In genomic region chr4:136411995-136412765, GRCm38 (mm10) we compare ENCODE assay signal across 27 mouse cellular contexts. TPM values are rescaled to one million over a fixed set of nuclear protein-coding genes. Genes with fewer than 3 reads are reported as not detected.
DNase-seq lines count a peak whose midpoint lies in the region; ATAC-seq and TF ChIP-seq lines count a peak whose summit lies in the region.
"Had no signal": no experiment of that assay in that cellular context is flagged by ENCODE, and none has a peak within 500 bp of the region (broad histone marks: within the 10 kb centered on the region; RNA-seq: fewer than 3 reads in every experiment).

No protein-coding gene starts in this region.

- H3K4me2 ChIP-seq in forebrain, embryonic 12.5 days: no peak overlapping the region
- no peak overlapping the region for H3K4me2 ChIP-seq in forebrain, embryonic 11.5 days (ENCODE audit: low read depth, low read length, severe bottlenecking)
- no peak overlapping the region for H3K4me2 ChIP-seq in hindbrain, embryonic 15.5 days
- H3K4me2 ChIP-seq in hindbrain, embryonic 12.5 days (replicated peaks): no peak overlapping the region
- no peak overlapping the region for H3K4me2 ChIP-seq in forebrain, embryonic 15.5 days (replicated peaks)
- no peak overlapping the region for H3K4me2 ChIP-seq in neural tube, embryonic 14.5 days (ENCODE audit: low read depth, low read length)
- H3K4me2 ChIP-seq in liver, postnatal 0 days (ENCODE audit: low read depth, low read length): no peak overlapping the region
- H3K4me2 ChIP-seq: embryonic facial prominence, embryonic 15.5 days; heart, embryonic 12.5 days; kidney, embryonic 15.5 days; lung, embryonic 14.5 days; midbrain, embryonic 15.5 days had no signal

- DNase-seq in forebrain, embryonic 11.5 days (ENCODE audit: low spot score): no peak
- DNase-seq in liver, postnatal 0 days: no peak
- no peak for DNase-seq in thymus, postnatal 0 days (ENCODE audit: low spot score)
- DNase-seq: adrenal gland, postnatal 25 days; cerebellum, adult 18-20 months; heart, adult 2 months; heart, postnatal 4 days; kidney, adult 18-20 months; kidney, postnatal 25 days; liver; lung, embryonic 14.5 days; lung, postnatal 14 days; thymus, postnatal 25 days had no signal

- no peaks in the 10 kb centered on the region for H3K27me3 ChIP-seq in forebrain, embryonic 12.5 days
- no peaks in the 10 kb centered on the region for H3K27me3 ChIP-seq in forebrain, embryonic 11.5 days (ENCODE audit: control insufficient read depth, insufficient read depth, low read length)
- no peaks in the 10 kb centered on the region for H3K27me3 ChIP-seq in hindbrain, embryonic 15.5 days
- H3K27me3 ChIP-seq in hindbrain, embryonic 12.5 days: no peaks in the 10 kb centered on the region
- H3K27me3 ChIP-seq in forebrain, embryonic 15.5 days: no peaks in the 10 kb centered on the region
- H3K27me3 ChIP-seq in neural tube, embryonic 14.5 days (ENCODE audit: control insufficient read depth, insufficient read depth, low read length): no peaks in the 10 kb centered on the region
- no peaks in the 10 kb centered on the region for H3K27me3 ChIP-seq in liver, postnatal 0 days (ENCODE audit: insufficient read depth, low read length)
- H3K27me3 ChIP-seq: embryonic facial prominence, embryonic 15.5 days; heart, embryonic 12.5 days; kidney, embryonic 15.5 days; midbrain, embryonic 15.5 days; Patski had no signal

- 0 out of 2 replicates have a peak overlapping the region, but pooled peaks have one; percentile 33 for H3K27ac ChIP-seq in forebrain, embryonic 12.5 days
- H3K27ac ChIP-seq in forebrain, embryonic 11.5 days (ENCODE audit: low read depth, low read length): no peak overlapping the region
- peak overlapping the region; percentile 9 for H3K27ac ChIP-seq in hindbrain, embryonic 15.5 days (replicated peaks)
- H3K27ac ChIP-seq in hindbrain, embryonic 12.5 days: no peak overlapping the region
- peak overlapping the region; percentile 55 for H3K27ac ChIP-seq in forebrain, embryonic 15.5 days (replicated peaks)
- peak overlapping the region; percentile 35 for H3K27ac ChIP-seq in neural tube, embryonic 14.5 days (ENCODE audit: low read depth, low read length)
- H3K27ac ChIP-seq in liver, postnatal 0 days (ENCODE audit: low read depth): no peak overlapping the region
- H3K27ac ChIP-seq: embryonic facial prominence, embryonic 15.5 days; heart, adult 2 months; kidney, embryonic 15.5 days; liver, embryonic 14.5 days; midbrain, embryonic 10.5 days; midbrain, embryonic 15.5 days had no signal

- no peak for ATAC-seq in forebrain, embryonic 12.5 days (ENCODE audit: low FRiP score)
- ATAC-seq in forebrain, embryonic 11.5 days (replicated peaks; ENCODE audit: low FRiP score): no peak
- 0 out of 2 replicates have a peak, but pooled peaks have one; percentile 51 for ATAC-seq in hindbrain, embryonic 15.5 days (ENCODE audit: low FRiP score, low read depth)
- ATAC-seq in hindbrain, embryonic 12.5 days (ENCODE audit: low FRiP score): no peak
- ATAC-seq in forebrain, embryonic 15.5 days (replicated peaks): no peak
- no peak; the same call in 1 of the 2 replicates for ATAC-seq in neural tube, embryonic 14.5 days (ENCODE audit: low read depth)
- ATAC-seq in liver, postnatal 0 days: no peak
- ATAC-seq: midbrain, embryonic 15.5 days; Patski had no signal

- H3K4me3 ChIP-seq in forebrain, embryonic 12.5 days (replicated peaks): no peak overlapping the region
- H3K4me3 ChIP-seq in forebrain, embryonic 11.5 days (ENCODE audit: low read depth, low read length): no peak overlapping the region
- no peak overlapping the region for H3K4me3 ChIP-seq in hindbrain, embryonic 15.5 days
- no peak overlapping the region for H3K4me3 ChIP-seq in hindbrain, embryonic 12.5 days
- H3K4me3 ChIP-seq in forebrain, embryonic 15.5 days: no peak overlapping the region
- H3K4me3 ChIP-seq in neural tube, embryonic 14.5 days (ENCODE audit: low read depth, low read length): no peak overlapping the region
- no peak overlapping the region for H3K4me3 ChIP-seq in liver, postnatal 0 days (ENCODE audit: low read depth, low read length)
- H3K4me3 ChIP-seq: embryonic facial prominence, embryonic 15.5 days; heart, adult 2 months; heart, embryonic 12.5 days; kidney, embryonic 15.5 days; midbrain, embryonic 10.5 days; midbrain, embryonic 15.5 days; myocyte had no signal

- TF ChIP-seq CTCF in liver, postnatal 0 days (IDR thresholded peaks at IDR 0.05; ENCODE audit: low read depth): no peak

- peaks cover 5% of the 10 kb centered on the region for H3K4me1 ChIP-seq in forebrain, embryonic 12.5 days
- H3K4me1 ChIP-seq in forebrain, embryonic 11.5 days (replicated peaks; ENCODE audit: control insufficient read depth, insufficient read depth, low read length): no peaks in the 10 kb centered on the region
- peaks cover 12% of the 10 kb centered on the region; the same call in 1 of the 2 replicates for H3K4me1 ChIP-seq in hindbrain, embryonic 15.5 days (replicated peaks)
- 0 out of 2 replicates have a peak, but pooled peaks cover under 1% of the 10 kb centered on the region for H3K4me1 ChIP-seq in hindbrain, embryonic 12.5 days
- H3K4me1 ChIP-seq in forebrain, embryonic 15.5 days: no peaks in the 10 kb centered on the region
- H3K4me1 ChIP-seq in neural tube, embryonic 14.5 days (ENCODE audit: control insufficient read depth, insufficient read depth, low read length): 0 out of 2 replicates have a peak, but pooled peaks cover 6% of the 10 kb centered on the region
- no peaks in the 10 kb centered on the region for H3K4me1 ChIP-seq in liver, postnatal 0 days (ENCODE audit: insufficient read depth)
- H3K4me1 ChIP-seq: embryonic facial prominence, embryonic 15.5 days; heart, embryonic 12.5 days; midbrain, embryonic 15.5 days had no signal

- H3K9ac ChIP-seq in forebrain, embryonic 12.5 days: no peak overlapping the region
- H3K9ac ChIP-seq in forebrain, embryonic 11.5 days (ENCODE audit: low read length): no peak overlapping the region
- H3K9ac ChIP-seq in hindbrain, embryonic 15.5 days: no peak overlapping the region
- H3K9ac ChIP-seq in hindbrain, embryonic 12.5 days: no peak overlapping the region
- no peak overlapping the region for H3K9ac ChIP-seq in forebrain, embryonic 15.5 days (replicated peaks)
- H3K9ac ChIP-seq in neural tube, embryonic 14.5 days (replicated peaks; ENCODE audit: low read depth, low read length): no peak overlapping the region
- no peak overlapping the region for H3K9ac ChIP-seq in liver, postnatal 0 days (replicated peaks)
- H3K9ac ChIP-seq: embryonic facial prominence, embryonic 15.5 days; heart, embryonic 12.5 days; kidney, embryonic 15.5 days; liver, embryonic 14.5 days; lung, embryonic 14.5 days; midbrain, embryonic 15.5 days had no signal

- no peaks in the 10 kb centered on the region for H3K36me3 ChIP-seq in forebrain, embryonic 12.5 days (replicated peaks)
- no peaks in the 10 kb centered on the region for H3K36me3 ChIP-seq in forebrain, embryonic 11.5 days (ENCODE audit: control insufficient read depth, insufficient read depth, low read length)
- H3K36me3 ChIP-seq in hindbrain, embryonic 15.5 days: no peaks in the 10 kb centered on the region
- H3K36me3 ChIP-seq in hindbrain, embryonic 12.5 days: no peaks in the 10 kb centered on the region
- H3K36me3 ChIP-seq in forebrain, embryonic 15.5 days: no peaks in the 10 kb centered on the region
- no peaks in the 10 kb centered on the region for H3K36me3 ChIP-seq in neural tube, embryonic 14.5 days (ENCODE audit: control insufficient read depth, insufficient read depth, low read length)
- no peaks in the 10 kb centered on the region for H3K36me3 ChIP-seq in liver, postnatal 0 days (replicated peaks; ENCODE audit: insufficient read depth, low read length)
- H3K36me3 ChIP-seq: embryonic facial prominence, embryonic 15.5 days; heart, embryonic 12.5 days; kidney, embryonic 15.5 days; midbrain, embryonic 10.5 days; midbrain, embryonic 15.5 days had no signal

- no peaks in the 10 kb centered on the region for H3K9me3 ChIP-seq in forebrain, embryonic 12.5 days
- no peaks in the 10 kb centered on the region; the same call in 1 of the 2 replicates for H3K9me3 ChIP-seq in forebrain, embryonic 11.5 days (ENCODE audit: control insufficient read depth, low read length)
- H3K9me3 ChIP-seq in hindbrain, embryonic 15.5 days: no peaks in the 10 kb centered on the region
- no peaks in the 10 kb centered on the region for H3K9me3 ChIP-seq in hindbrain, embryonic 12.5 days (replicated peaks)
- no peaks in the 10 kb centered on the region for H3K9me3 ChIP-seq in forebrain, embryonic 15.5 days
- no peaks in the 10 kb centered on the region for H3K9me3 ChIP-seq in neural tube, embryonic 14.5 days (ENCODE audit: control insufficient read depth, low read length)
- no peaks in the 10 kb centered on the region for H3K9me3 ChIP-seq in liver, postnatal 0 days (ENCODE audit: low read length)
- H3K9me3 ChIP-seq: embryonic facial prominence, embryonic 15.5 days; heart, embryonic 12.5 days; kidney, embryonic 15.5 days; midbrain, embryonic 10.5 days; midbrain, embryonic 15.5 days had no signal

- 69% methylated on average over 10 of the region's 10 CpGs for WGBS in forebrain, embryonic 12.5 days
- WGBS in forebrain, embryonic 11.5 days: 70% methylated on average over 10 of the region's 10 CpGs
- 51% methylated on average over 10 of the region's 10 CpGs for WGBS in hindbrain, embryonic 15.5 days
- 68% methylated on average over 10 of the region's 10 CpGs for whole genome bisulfite sequencing in hindbrain, embryonic 12.5 days
- 62% methylated on average over 10 of the region's 10 CpGs for WGBS in forebrain, embryonic 15.5 days
- 45% methylated on average over 10 of the region's 10 CpGs for WGBS in neural tube, embryonic 14.5 days
- WGBS in liver, postnatal 0 days (ENCODE audit: insufficient replicate concordance): 69% methylated on average over 10 of the region's 10 CpGs

- no peak for TF ChIP-seq EP300 in liver, postnatal 0 days (IDR thresholded peaks at IDR 0.05; ENCODE audit: low read depth)

RNA-seq across cellular contexts. Expression of gene Htr1d, which starts 11.1 kb away (rescaled TPM):
- polyA plus RNA-seq in forebrain, embryonic 12.5 days (2016; fragmentation: Nextera tagmentation; extraction: Ambion mirVana): 0.23 and 0.59 TPM in 2 replicates
- 0.21 and 0.25 TPM in 2 replicates for polyA plus RNA-seq in forebrain, embryonic 11.5 days (2014; fragmentation: Nextera tagmentation; extraction: Ambion mirVana)
- polyA plus RNA-seq in hindbrain, embryonic 15.5 days (2015; fragmentation: Nextera tagmentation; extraction: Ambion mirVana): 1.9 and 3.3 TPM in 2 replicates
- polyA plus RNA-seq in hindbrain, embryonic 12.5 days (2016; fragmentation: Nextera tagmentation; extraction: Ambion mirVana): 0.26 and 0.50 TPM in 2 replicates
- polyA plus RNA-seq in forebrain, embryonic 15.5 days (2015; fragmentation: Nextera tagmentation; extraction: Ambion mirVana): 0.70 and 0.74 TPM in 2 replicates
- polyA plus RNA-seq in neural tube, embryonic 14.5 days (2014; fragmentation: Nextera tagmentation; extraction: Ambion mirVana): 2.5 and 2.6 TPM in 2 replicates
- not detected in 2 replicates for polyA plus RNA-seq in liver, postnatal 0 days (2015; fragmentation: Nextera tagmentation; extraction: Ambion mirVana)
- polyA plus RNA-seq in thymus, postnatal 0 days (2015; fragmentation: Nextera tagmentation; extraction: Ambion mirVana): not detected in 2 replicates
- polyA plus RNA-seq: heart, postnatal 0 days; liver, embryonic 14.5 days; lung, embryonic 14.5 days had no signal

RNA-seq across cellular contexts. Expression of gene 6030445D17Rik, which starts 49.9 kb away (rescaled TPM):
- 0.18 TPM in 1 of 2 replicates, not detected in the other for polyA plus RNA-seq in forebrain, embryonic 12.5 days (2016; fragmentation: Nextera tagmentation; extraction: Ambion mirVana)
- not detected in 2 replicates for polyA plus RNA-seq in forebrain, embryonic 11.5 days (2014; fragmentation: Nextera tagmentation; extraction: Ambion mirVana)
- 0.33 and 0.51 TPM in 2 replicates for polyA plus RNA-seq in hindbrain, embryonic 15.5 days (2015; fragmentation: Nextera tagmentation; extraction: Ambion mirVana)
- polyA plus RNA-seq in hindbrain, embryonic 12.5 days (2016; fragmentation: Nextera tagmentation; extraction: Ambion mirVana): 0.12 TPM in 1 of 2 replicates, not detected in the other
- 0.10 and 0.57 TPM in 2 replicates for polyA plus RNA-seq in forebrain, embryonic 15.5 days (2015; fragmentation: Nextera tagmentation; extraction: Ambion mirVana)
- polyA plus RNA-seq in neural tube, embryonic 14.5 days (2014; fragmentation: Nextera tagmentation; extraction: Ambion mirVana): 0.45 and 0.50 TPM in 2 replicates
- polyA plus RNA-seq in liver, postnatal 0 days (2015; fragmentation: Nextera tagmentation; extraction: Ambion mirVana): 0.12 TPM in 1 of 2 replicates, not detected in the other
- 0.16 and 0.21 TPM in 2 replicates for polyA plus RNA-seq in thymus, postnatal 0 days (2015; fragmentation: Nextera tagmentation; extraction: Ambion mirVana)

RNA-seq across cellular contexts. Expression of gene Luzp1, which starts 57.4 kb away (rescaled TPM):
- 83.6 and 101 TPM in 2 replicates for polyA plus RNA-seq in forebrain, embryonic 12.5 days (2016; fragmentation: Nextera tagmentation; extraction: Ambion mirVana)
- polyA plus RNA-seq in forebrain, embryonic 11.5 days (2014; fragmentation: Nextera tagmentation; extraction: Ambion mirVana): 119 and 121 TPM in 2 replicates
- polyA plus RNA-seq in hindbrain, embryonic 15.5 days (2015; fragmentation: Nextera tagmentation; extraction: Ambion mirVana): 58.1 and 61.2 TPM in 2 replicates
- 80.9 and 83.1 TPM in 2 replicates for polyA plus RNA-seq in hindbrain, embryonic 12.5 days (2016; fragmentation: Nextera tagmentation; extraction: Ambion mirVana)
- 62.1 and 69.8 TPM in 2 replicates for polyA plus RNA-seq in forebrain, embryonic 15.5 days (2015; fragmentation: Nextera tagmentation; extraction: Ambion mirVana)
- polyA plus RNA-seq in neural tube, embryonic 14.5 days (2014; fragmentation: Nextera tagmentation; extraction: Ambion mirVana): 56.8 and 65.2 TPM in 2 replicates
- 18.1 and 20.8 TPM in 2 replicates for polyA plus RNA-seq in liver, postnatal 0 days (2015; fragmentation: Nextera tagmentation; extraction: Ambion mirVana)
- polyA plus RNA-seq in thymus, postnatal 0 days (2015; fragmentation: Nextera tagmentation; extraction: Ambion mirVana): 34.0 and 36.0 TPM in 2 replicates

Comparison
In these comparisons a context has a peak if more than half of its experiments do, and no peak if none do; other contexts are left out.
1. H3K27ac ChIP-seq: peak in forebrain, embryonic 12.5 days (single experiment), hindbrain, embryonic 15.5 days (single experiment), forebrain, embryonic 15.5 days (single experiment) and neural tube, embryonic 14.5 days (single experiment); none in forebrain, embryonic 11.5 days (single experiment), hindbrain, embryonic 12.5 days (single experiment) and liver, postnatal 0 days (single experiment).